Mouse (Mus musculus): ENCODE measurements around the gene Rps3.

DNA sequence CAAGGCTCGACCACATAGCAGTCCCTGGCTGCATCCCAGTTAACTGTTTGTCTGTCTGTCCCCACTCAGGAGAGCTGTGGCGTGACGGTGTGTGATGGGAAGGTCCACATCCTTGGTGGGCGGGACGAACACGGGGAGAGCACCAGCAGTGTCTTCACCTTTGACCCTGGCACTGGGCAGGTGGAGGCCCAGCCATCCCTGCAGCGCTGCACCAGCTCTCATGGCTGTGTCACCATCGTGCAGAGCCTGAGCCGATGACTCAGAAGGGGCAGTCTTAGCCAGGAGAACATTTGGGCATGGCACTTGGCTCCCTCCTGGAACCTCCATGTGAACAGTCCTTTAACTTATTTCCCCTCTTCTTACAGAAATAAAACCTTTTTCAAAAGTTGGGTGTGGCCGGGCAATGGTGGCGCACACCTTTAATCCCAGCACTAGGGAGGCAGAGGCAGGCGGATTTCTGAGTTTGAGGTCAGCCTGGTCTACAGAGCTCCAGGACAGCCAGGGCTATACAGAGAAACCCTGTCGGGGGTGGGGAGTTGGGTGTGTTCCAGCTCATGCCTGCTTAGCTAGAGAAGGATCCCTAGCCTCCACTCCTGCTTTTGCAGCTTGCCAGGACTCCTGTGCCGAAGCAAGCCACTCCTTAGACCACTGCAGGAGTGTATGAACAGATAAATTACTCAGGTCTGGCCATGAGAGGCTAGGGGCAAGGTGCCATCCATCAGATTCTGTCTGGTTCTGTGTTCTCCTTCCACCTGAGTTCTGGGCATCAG, 9.7 kb downstream of the Rps3 start:
- TF ChIP-seq CTCF (conservative IDR thresholded peaks at IDR 0.05; ENCODE audit: low read length) (no peak), NANOG (IDR thresholded peaks at IDR 0.05; ENCODE audit: borderline replicate concordance, low read length) (no peak)
